Mouse (Mus musculus) heart, adult 18-20 months (tissue): Measurements from ENCODE around the gene Isg15. TPM values are rescaled to one million over a fixed set of nuclear protein-coding genes. Genes with fewer than 3 reads are reported as not detected.
A peak's percentile ranks its signal among the peaks of the same experiment; 100 is the strongest.
"Not testable (repeated sequence)": the region's sequence is repeated elsewhere in the genome, so short reads cannot be mapped to it uniquely, and the experiment has no call there.

Source experiments
- DNase-seq, 2 experiments: peaks; one replicate each; pipeline ENCODE4 v3.0.0; 2021 to 2022; ENCODE audit warnings: mixed read lengths in 1 of 2
- microRNA-seq, 2 experiments: library from miRNA; unstranded; fragments of <30 nt; microRNA quantifications; one replicate each; pipeline ENCODE4 v1.2.0; 2022
- total RNA-seq, 2 experiments: library from RNA; stranded (reverse); gene quantifications; 2 replicates each; pipeline ENCODE4 v1.2.3; 2021

Isg15 gene
- total RNA-seq, 2 experiments from 2014 or later, result 2.3 to 3.1 TPM

- DNase-seq, result no peak
These were observed 32.0 kb downstream of the Isg15 start for GRCm38 (mm10) chr4:156168611-156169010.

DNA sequence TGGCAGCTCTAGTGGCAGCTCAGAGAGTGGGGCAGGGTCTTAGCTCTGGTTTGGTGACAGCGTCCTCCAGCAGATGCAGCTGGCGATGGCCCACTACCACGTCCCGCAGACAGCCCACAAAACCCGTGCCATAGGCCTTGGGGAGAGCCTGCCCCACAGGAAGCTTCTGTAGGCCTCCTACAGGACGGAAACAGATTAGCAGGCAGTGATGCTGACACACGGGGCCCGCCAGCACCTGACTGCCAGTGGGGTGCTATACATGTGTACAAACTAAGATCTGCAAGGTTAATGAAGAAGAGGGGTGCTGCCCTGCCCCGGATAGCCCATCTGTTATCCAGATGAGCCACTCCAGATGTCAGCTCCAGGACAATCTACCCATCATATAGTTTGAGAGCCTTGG lies 34.1 kb downstream of the Isg15 start:
- peak in 1 of 2 experiments; percentile 0 for DNase-seq

- DNase-seq, result no peak
These were observed 45.8 kb downstream of the Isg15 start for GRCm38 (mm10) chr4:156154771-156155170.

GRCm38 (mm10) chr4:156150887-156151286 lies 49.7 kb downstream of the Isg15 start:
- not testable (repeated sequence) for DNase-seq

Small RNA genes lying within 50 kb of the gene (microRNA-seq; reads per million reads assigned to microRNA genes)
- 3.4 to 4.1 reads per million in 2 experiments for gene Mir7658

Other genes starting within 250 kb of the Isg15 start
- gene C1qtnf12, start 238.5 kb downstream of the Isg15 start, total RNA-seq, result 10 to 100 TPM; 17.0 to 22.4 TPM
- 1 to 10 TPM; 2.7 to 3.1 TPM for gene B3galt6, start 208.2 kb downstream of the Isg15 start, total RNA-seq
- gene Sdf4, start 207.9 kb downstream of the Isg15 start, total RNA-seq, result 10 to 100 TPM; 82.1 to 89.0 TPM
- gene Tnfrsf4, start 187.0 kb downstream of the Isg15 start, total RNA-seq, result 1 to 10 TPM in 1 of 2 experiments, under 1 TPM in 1; 0.25 to 1.0 TPM
- under 1 TPM; 0.45 to 0.49 TPM for gene Tnfrsf18, start 174.7 kb downstream of the Isg15 start, total RNA-seq
- gene Ttll10, start 141.4 kb downstream of the Isg15 start, total RNA-seq, result under 1 TPM in 1 of 2 experiments, not detected in 1; 0.33 TPM
- 1 to 10 TPM; 2.0 to 3.0 TPM for gene 9430015G10Rik, start 90.8 kb downstream of the Isg15 start, total RNA-seq
- under 1 TPM; 0.07 to 0.15 TPM for gene Rnf223, start 70.3 kb downstream of the Isg15 start, total RNA-seq
- gene Agrn, start 3.3 kb downstream of the Isg15 start, total RNA-seq, result 10 to 100 TPM; 22.6 to 24.7 TPM
- gene AW011738, start 2.5 kb upstream of the Isg15 start, total RNA-seq, result 10 to 100 TPM in 1 of 2 experiments, 1 to 10 TPM in 1; 9.5 to 11.6 TPM
- gene Perm1, start 15.1 kb upstream of the Isg15 start, total RNA-seq, result 100 to 1,000 TPM; 265 to 319 TPM
- gene Plekhn1, start 34.0 kb upstream of the Isg15 start, total RNA-seq, result 10 to 100 TPM; 10.1 to 11.0 TPM
- gene Noc2l, start 35.2 kb upstream of the Isg15 start, total RNA-seq, result 10 to 100 TPM; 22.9 to 27.0 TPM
- gene Samd11, start 54.8 kb upstream of the Isg15 start, total RNA-seq, result not detected
- gene Vmn2r-ps159, start 130.3 kb upstream of the Isg15 start, total RNA-seq, result not detected